Mouse (Mus musculus) kidney, embryonic 16.5 days (tissue): ENCODE data around the gene Tnfrsf21. TPM values are rescaled to one million over a fixed set of nuclear protein-coding genes. Genes with fewer than 3 reads are reported as not detected.

Source experiments
- ATAC-seq: fragments of 200-750 bp; cut with Nextera tagmentation; 2 replicates; pipeline ENCODE4 v1.8.0; 2017; ENCODE audit warnings: moderate TSS enrichment; ENCODE audit not compliant: low FRiP score, low TSS enrichment
- H3K27ac ChIP-seq: fragments of 300-500 bp; sonication (generic); 2 replicates; pipeline ENCODE4 v1.5.1; 2014; ENCODE audit warnings: low read length
- H3K27me3 ChIP-seq: fragments of 300-500 bp; sonication (generic); 2 replicates; pipeline ENCODE4 v1.6.1; 2014; ENCODE audit warnings: low read length, control low read depth, mixed read lengths; ENCODE audit not compliant: insufficient read depth
- H3K36me3 ChIP-seq: fragments of 300-500 bp; sonication (generic); 2 replicates; pipeline ENCODE4 v1.6.1; 2014; ENCODE audit warnings: low read length, control low read depth, mixed read lengths; ENCODE audit not compliant: insufficient read depth
- H3K4me1 ChIP-seq: fragments of 300-500 bp; sonication (generic); 2 replicates; pipeline ENCODE4 v1.6.1; 2014; ENCODE audit warnings: low read length, control low read depth, mixed read lengths; ENCODE audit not compliant: insufficient read depth
- H3K4me2 ChIP-seq: fragments of 300-500 bp; sonication (generic); replicated peaks from 2 replicates; pipeline ENCODE4 v1.6.1; 2014; ENCODE audit warnings: low read depth, low read length
- H3K4me3 ChIP-seq: fragments of 300-500 bp; sonication (generic); 2 replicates; pipeline ENCODE4 v1.5.1; 2014; ENCODE audit warnings: mild to moderate bottlenecking, low read length
- H3K9ac ChIP-seq: fragments of 300-500 bp; sonication (generic); replicated peaks from 2 replicates; pipeline ENCODE4 v1.6.1; 2014; ENCODE audit warnings: low read length
- H3K9me3 ChIP-seq: fragments of 300-500 bp; sonication (generic); 2 replicates; pipeline ENCODE4 v1.6.1; 2016; ENCODE audit warnings: low read length, control low read depth
- WGBS: fragments of 180-500 bp; shearing (Covaris S2); extraction: QIAGEN DNeasy Blood & Tissue Kit; methylation state at CpG from one replicate; pipeline ENCODE4 v1.1.7; 2014; 5-methylcytosine and 5-hydroxymethylcytosine counted together
- polyA plus RNA-seq: library from polyadenylated mRNA; unstranded; fragments of >200 nt; fragmentation: Nextera tagmentation; extraction: Ambion mirVana; gene quantifications from 2 replicates; pipeline ENCODE4 v1.2.1, GENCODE M21; 2015

Tnfrsf21 gene
- polyA plus RNA-seq, 1 experiment from 2014 or later = 65.1 TPM

- Histone ChIP-seq H3K4me3 (no peak overlapping the region), H3K9me3 (no peaks in the 10 kb centered on the region), H3K9ac (no peak overlapping the region), H3K4me1 (peaks cover 38% of the 10 kb centered on the region), H3K27ac (no peak overlapping the region), H3K27me3 (no peaks in the 10 kb centered on the region), H3K4me2 (no peak overlapping the region), H3K36me3 (peaks cover 12% of the 10 kb centered on the region)
- no peak for ATAC-seq
- 64% methylated on average over 12 of the region's 12 CpGs for WGBS
Observed at GRCm38 (mm10) chr17:43023637-43024217, 7.4 kb downstream of the Tnfrsf21 start.

DNA sequence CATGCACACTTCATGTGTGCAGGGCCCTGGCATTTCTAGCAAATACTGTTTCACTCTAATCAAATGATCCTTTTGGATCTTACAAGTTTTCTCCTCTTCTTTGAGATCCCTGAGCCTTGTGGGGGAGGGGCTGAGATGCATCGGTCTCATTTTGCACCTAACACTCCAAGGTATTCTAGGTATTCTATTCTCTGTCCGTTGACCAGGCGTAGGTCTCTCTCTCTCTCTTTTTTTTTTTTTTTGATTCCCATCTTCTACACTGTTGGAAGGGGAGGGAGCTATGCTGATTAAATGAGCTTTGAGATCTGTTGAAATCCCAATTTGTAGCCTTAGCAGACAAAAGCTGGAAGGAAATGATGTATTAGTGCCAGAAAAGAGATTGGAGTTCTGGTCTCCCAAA lies 8.2 kb downstream of the Tnfrsf21 start:
- H3K9me3 ChIP-seq = no peaks in the 10 kb centered on the region
- no peaks in the 10 kb centered on the region for H3K27me3 ChIP-seq
- no peak for ATAC-seq
- peaks cover 12% of the 10 kb centered on the region for H3K36me3 ChIP-seq
- H3K27ac ChIP-seq = no peak overlapping the region
- H3K4me2 ChIP-seq = no peak overlapping the region
- H3K4me3 ChIP-seq = no peak overlapping the region
- WGBS = 74% methylated on average over 3 of the region's 3 CpGs
- no peak overlapping the region for H3K9ac ChIP-seq
- peaks cover 35% of the 10 kb centered on the region for H3K4me1 ChIP-seq

DNA sequence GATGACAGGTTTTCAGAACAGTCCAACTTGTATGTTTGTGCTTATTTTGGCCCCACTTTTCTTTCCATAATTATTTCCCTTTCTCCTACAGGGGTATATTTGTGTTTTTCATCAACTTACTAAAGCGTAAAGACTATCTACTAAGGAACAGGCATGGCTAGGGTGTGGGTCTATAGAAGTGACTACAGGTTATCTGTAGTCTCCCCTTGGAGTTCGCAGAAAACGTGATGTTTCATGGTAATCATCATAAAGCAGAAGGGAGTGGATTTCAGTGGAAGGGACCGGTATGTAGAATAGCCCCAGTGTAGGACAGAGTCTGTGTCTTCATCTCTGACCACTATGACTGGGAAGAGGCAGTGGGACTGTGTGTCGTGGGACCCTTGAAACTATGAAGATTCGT lies 8.7 kb downstream of the Tnfrsf21 start:
- peaks cover 38% of the 10 kb centered on the region for H3K4me1 ChIP-seq
- 80% methylated on average over 6 of the region's 6 CpGs for WGBS
- no peak for ATAC-seq
- no peaks in the 10 kb centered on the region for H3K9me3 ChIP-seq
- peaks cover 9% of the 10 kb centered on the region for H3K36me3 ChIP-seq
- no peak overlapping the region for H3K27ac ChIP-seq
- H3K4me2 ChIP-seq = no peak overlapping the region
- H3K4me3 ChIP-seq = no peak overlapping the region
- no peak overlapping the region for H3K9ac ChIP-seq
- H3K27me3 ChIP-seq = no peaks in the 10 kb centered on the region

- WGBS = 52% methylated on average over 22 of the region's 22 CpGs
- H3K9ac ChIP-seq = no peak overlapping the region
- peak overlapping the region; percentile 27; the same call in 1 of the 2 replicates for H3K27ac ChIP-seq
- peak; percentile 86 for ATAC-seq
- H3K27me3 ChIP-seq = no peaks in the 10 kb centered on the region
- H3K9me3 ChIP-seq = no peaks in the 10 kb centered on the region
- H3K36me3 ChIP-seq = peaks cover 6% of the 10 kb centered on the region
- H3K4me1 ChIP-seq = peaks cover 42% of the 10 kb centered on the region
- peak overlapping the region; percentile 33 for H3K4me2 ChIP-seq
- H3K4me3 ChIP-seq = no peak overlapping the region
Observed at GRCm38 (mm10) chr17:43025819-43026593, 9.7 kb downstream of the Tnfrsf21 start.

GRCm38 (mm10) chr17:43026708-43027107 lies 10.4 kb downstream of the Tnfrsf21 start:
- ATAC-seq = peak; percentile 59; the same call in 1 of the 2 replicates
- no peak overlapping the region for H3K9ac ChIP-seq
- no peaks in the 10 kb centered on the region for H3K9me3 ChIP-seq
- H3K27me3 ChIP-seq = no peaks in the 10 kb centered on the region
- no peak overlapping the region for H3K27ac ChIP-seq
- peaks cover 42% of the 10 kb centered on the region for H3K4me1 ChIP-seq
- H3K4me2 ChIP-seq = peak overlapping the region; percentile 33
- H3K4me3 ChIP-seq = no peak overlapping the region
- H3K36me3 ChIP-seq = peaks cover 6% of the 10 kb centered on the region
- 42% methylated on average over 4 of the region's 4 CpGs for WGBS

DNA sequence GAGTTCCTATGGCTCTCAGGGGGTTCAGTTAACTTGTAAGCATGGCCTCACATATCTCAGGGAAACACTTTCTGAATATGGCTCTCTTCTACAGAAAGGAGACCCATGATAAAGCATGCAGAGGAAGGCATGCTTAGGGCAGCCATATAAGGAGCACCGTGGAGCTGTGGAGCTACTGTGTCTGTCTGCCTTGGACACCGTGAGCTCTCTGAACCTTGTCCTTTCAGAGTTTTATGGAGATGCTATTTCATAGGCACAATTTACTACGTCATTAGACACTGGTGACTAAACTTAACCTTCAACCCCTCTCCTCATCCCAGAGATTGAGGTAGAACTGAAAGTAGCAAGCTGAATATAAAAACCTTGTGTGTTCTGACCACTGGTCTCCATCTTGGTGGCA lies 13.2 kb downstream of the Tnfrsf21 start:
- H3K9ac ChIP-seq = no peak overlapping the region
- no peak overlapping the region for H3K4me2 ChIP-seq
- 0 out of 2 replicates have a peak overlapping the region, but pooled peaks have one; percentile 3 for H3K27ac ChIP-seq
- WGBS = 39% methylated on average over 3 of the region's 3 CpGs
- no peak overlapping the region for H3K4me3 ChIP-seq
- H3K9me3 ChIP-seq = no peaks in the 10 kb centered on the region
- H3K4me1 ChIP-seq = peaks cover 33% of the 10 kb centered on the region
- no peaks in the 10 kb centered on the region for H3K36me3 ChIP-seq
- H3K27me3 ChIP-seq = no peaks in the 10 kb centered on the region
- ATAC-seq = no peak

GRCm38 (mm10) chr17:43030290-43030689 lies 13.9 kb downstream of the Tnfrsf21 start:
- no peaks in the 10 kb centered on the region for H3K27me3 ChIP-seq
- 62% methylated on average over 3 of the region's 3 CpGs for WGBS
- no peak overlapping the region for H3K9ac ChIP-seq
- peaks cover 26% of the 10 kb centered on the region for H3K4me1 ChIP-seq
- no peak overlapping the region for H3K4me3 ChIP-seq
- ATAC-seq = no peak
- no peak overlapping the region for H3K4me2 ChIP-seq
- H3K27ac ChIP-seq = 0 out of 2 replicates have a peak overlapping the region, but pooled peaks have one; percentile 10
- H3K9me3 ChIP-seq = no peaks in the 10 kb centered on the region
- H3K36me3 ChIP-seq = no peaks in the 10 kb centered on the region

GRCm38 (mm10) chr17:43032489-43033036 lies 16.2 kb downstream of the Tnfrsf21 start:
- no peak overlapping the region for H3K9ac ChIP-seq
- H3K36me3 ChIP-seq = peaks cover 4% of the 10 kb centered on the region
- no peaks in the 10 kb centered on the region for H3K9me3 ChIP-seq
- WGBS = 76% methylated on average over 8 of the region's 8 CpGs
- no peaks in the 10 kb centered on the region for H3K27me3 ChIP-seq
- no peak overlapping the region for H3K27ac ChIP-seq
- peaks cover 8% of the 10 kb centered on the region for H3K4me1 ChIP-seq
- no peak for ATAC-seq
- no peak overlapping the region for H3K4me3 ChIP-seq
- H3K4me2 ChIP-seq = no peak overlapping the region

- ATAC-seq = no peak
- H3K4me3 ChIP-seq = no peak overlapping the region
- no peaks in the 10 kb centered on the region for H3K4me1 ChIP-seq
- no peak overlapping the region for H3K9ac ChIP-seq
- H3K36me3 ChIP-seq = peaks cover 31% of the 10 kb centered on the region
- H3K27ac ChIP-seq = no peak overlapping the region
- H3K27me3 ChIP-seq = no peaks in the 10 kb centered on the region
- WGBS = 87% methylated on average over 2 of the region's 2 CpGs
- no peak overlapping the region for H3K4me2 ChIP-seq
- no peaks in the 10 kb centered on the region for H3K9me3 ChIP-seq
Observed at GRCm38 (mm10) chr17:43035386-43035785, 19.0 kb downstream of the Tnfrsf21 start.
